Mouse (Mus musculus) midbrain, postnatal 0 days (tissue): ENCODE data around the gene Ckap4. TPM values are rescaled to one million over a fixed set of nuclear protein-coding genes. Genes with fewer than 3 reads are reported as not detected.
A peak's percentile ranks its signal among the peaks of the same experiment; 100 is the strongest.

Source experiments
- ATAC-seq: fragments of 200-750 bp; cut with Nextera tagmentation; 2 replicates; pipeline ENCODE4 v1.8.0; 2017; ENCODE audit warnings: moderate number of reproducible peaks, mild to moderate bottlenecking, moderate TSS enrichment, moderate library complexity; ENCODE audit not compliant: low FRiP score
- DNase-seq: peaks from one replicate; pipeline ENCODE4 v3.0.0-alpha.2; 2015; ENCODE audit warnings: low spot score
- H3K27ac ChIP-seq: fragments of 300-500 bp; sonication (generic); 2 replicates; pipeline ENCODE4 v1.5.1; 2014; ENCODE audit warnings: low read depth, mild to moderate bottlenecking, low read length, mixed read lengths
- H3K27me3 ChIP-seq: fragments of 300-500 bp; sonication (generic); 2 replicates; pipeline ENCODE4 v1.6.1; 2014; ENCODE audit warnings: low read length, control low read depth, mixed read lengths; ENCODE audit not compliant: insufficient read depth
- H3K36me3 ChIP-seq: fragments of 300-500 bp; sonication (generic); 2 replicates; pipeline ENCODE4 v1.6.1; 2014; ENCODE audit warnings: low read length, control low read depth, mixed read lengths; ENCODE audit not compliant: insufficient read depth
- H3K4me1 ChIP-seq: fragments of 300-500 bp; sonication (generic); 2 replicates; pipeline ENCODE4 v1.6.1; 2014; ENCODE audit warnings: mild to moderate bottlenecking, control low read depth, antibody characterized with exemption, low read length, mixed read lengths; ENCODE audit not compliant: insufficient read depth
- H3K4me2 ChIP-seq: fragments of 300-500 bp; sonication (generic); 2 replicates; pipeline ENCODE4 v1.6.1; 2014; ENCODE audit warnings: low read depth, mild to moderate bottlenecking, low read length, mixed read lengths; ENCODE audit not compliant: poor library complexity, severe bottlenecking
- H3K4me3 ChIP-seq: fragments of 300-500 bp; sonication (generic); 2 replicates; pipeline ENCODE4 v1.5.1; 2014; ENCODE audit warnings: low read depth, mild to moderate bottlenecking, low read length, moderate library complexity
- H3K9ac ChIP-seq: fragments of 300-500 bp; sonication (generic); replicated peaks from 2 replicates; pipeline ENCODE4 v1.6.1; 2014; ENCODE audit warnings: mild to moderate bottlenecking, low read length, moderate library complexity, mixed read lengths; ENCODE audit not compliant: poor library complexity, severe bottlenecking
- H3K9me3 ChIP-seq: fragments of 300-500 bp; sonication (generic); 2 replicates; pipeline ENCODE4 v1.6.1; 2016; ENCODE audit warnings: low read length, control low read depth
- CTCF ChIP-seq: IDR thresholded peaks from 2 replicates; pipeline ENCODE4 v1.5.1; 2016; ENCODE audit warnings: antibody characterized with exemption, mild to moderate bottlenecking
- WGBS: fragments of 180-500 bp; shearing (Covaris S2); extraction: QIAGEN DNeasy Blood & Tissue Kit; methylation state at CpG from one replicate; pipeline ENCODE4 v1.1.7; 2014; 5-methylcytosine and 5-hydroxymethylcytosine counted together
- polyA plus RNA-seq: library from polyadenylated mRNA; unstranded; fragments of >200 nt; fragmentation: Nextera tagmentation; extraction: Ambion mirVana; gene quantifications from 2 replicates; pipeline ENCODE4 v1.2.1, GENCODE M21; 2015
- total RNA-seq: library from RNA; depleted of rRNA; stranded (reverse); fragments of >200 nt; gene quantifications from 2 replicates; pipeline ENCODE4 v1.2.3, GENCODE M21; 2014; rRNA removed

The Ckap4 gene
- total and polyA plus RNA-seq, 2 experiments from 2014 or later: 52.3 to 52.7 TPM

- no peak overlapping the region for H3K27ac ChIP-seq
- H3K9me3 ChIP-seq: no peaks in the 10 kb centered on the region
- TF ChIP-seq CTCF: no peak
- H3K27me3 ChIP-seq: no peaks in the 10 kb centered on the region
- ATAC-seq: no peak
- no peak for DNase-seq
- no peaks in the 10 kb centered on the region for H3K36me3 ChIP-seq
- H3K4me3 ChIP-seq: no peak overlapping the region
- no peak overlapping the region for H3K9ac ChIP-seq
- 66% methylated on average over 4 of the region's 4 CpGs for WGBS
- no peak overlapping the region for H3K4me2 ChIP-seq
- no peaks in the 10 kb centered on the region for H3K4me1 ChIP-seq
Observed at GRCm38 (mm10) chr10:84480146-84480545, 53.7 kb downstream of the Ckap4 start.

GRCm38 (mm10) chr10:84477613-84478076 is 56.2 kb downstream of the Ckap4 start:
- no peak overlapping the region for H3K27ac ChIP-seq
- no peaks in the 10 kb centered on the region for H3K36me3 ChIP-seq
- no peak overlapping the region for H3K4me3 ChIP-seq
- ATAC-seq (peak; percentile 20; the same call in 1 of the 2 replicates), DNase-seq (no peak)
- H3K4me2 ChIP-seq: no peak overlapping the region
- no peaks in the 10 kb centered on the region for H3K9me3 ChIP-seq
- no peaks in the 10 kb centered on the region for H3K27me3 ChIP-seq
- 18% methylated on average over 3 of the region's 3 CpGs for WGBS
- no peaks in the 10 kb centered on the region for H3K4me1 ChIP-seq
- no peak for TF ChIP-seq CTCF
- no peak overlapping the region for H3K9ac ChIP-seq

GRCm38 (mm10) chr10:84477045-84477612 is 56.7 kb downstream of the Ckap4 start:
- no peak for TF ChIP-seq CTCF
- H3K4me2 ChIP-seq: no peak overlapping the region
- no peak overlapping the region for H3K27ac ChIP-seq
- H3K4me1 ChIP-seq: no peaks in the 10 kb centered on the region
- no peak for DNase-seq
- no peaks in the 10 kb centered on the region for H3K36me3 ChIP-seq
- ATAC-seq: no peak
- H3K9ac ChIP-seq: no peak overlapping the region
- no peak overlapping the region for H3K4me3 ChIP-seq
- no peaks in the 10 kb centered on the region for H3K9me3 ChIP-seq
- no peaks in the 10 kb centered on the region for H3K27me3 ChIP-seq
- WGBS: 40% methylated on average over 4 of the region's 4 CpGs

Other genes with a start within 250 kb of the Ckap4 start
- gene Nuak1, start 93.5 kb downstream of the Ckap4 start, total RNA-seq: 21.1 and 37.9 TPM in 2 replicates
- 2.2 and 2.7 TPM in 2 replicates for gene Nuak1, start 93.5 kb downstream of the Ckap4 start, polyA plus RNA-seq
- 10.5 and 11.5 TPM in 2 replicates for gene Tcp11l2, start 42.6 kb upstream of the Ckap4 start, total RNA-seq
- gene Tcp11l2, start 42.6 kb upstream of the Ckap4 start, polyA plus RNA-seq: 15.0 and 16.0 TPM in 2 replicates
- 11.0 and 13.4 TPM in 2 replicates for gene Polr3b, start 88.2 kb upstream of the Ckap4 start, total RNA-seq
- gene Polr3b, start 88.2 kb upstream of the Ckap4 start, polyA plus RNA-seq: 10.2 and 10.5 TPM in 2 replicates
- gene Rfx4, start 222.0 kb upstream of the Ckap4 start, total RNA-seq: 12.6 and 15.0 TPM in 2 replicates
- 10.2 and 11.6 TPM in 2 replicates for gene Rfx4, start 222.0 kb upstream of the Ckap4 start, polyA plus RNA-seq